Mouse (Mus musculus): ENCODE measurements around the gene Gnptab. TPM values are rescaled to one million over a fixed set of nuclear protein-coding genes. Genes with fewer than 3 reads are reported as not detected.
"Not testable (repeated sequence)": the region's sequence is repeated elsewhere in the genome, so short reads cannot be mapped to it uniquely, and the experiment has no call there.

Gene Gnptab
- polyA plus RNA-seq, 1 experiment from 2014 or later, result 12.8 TPM

DNA sequence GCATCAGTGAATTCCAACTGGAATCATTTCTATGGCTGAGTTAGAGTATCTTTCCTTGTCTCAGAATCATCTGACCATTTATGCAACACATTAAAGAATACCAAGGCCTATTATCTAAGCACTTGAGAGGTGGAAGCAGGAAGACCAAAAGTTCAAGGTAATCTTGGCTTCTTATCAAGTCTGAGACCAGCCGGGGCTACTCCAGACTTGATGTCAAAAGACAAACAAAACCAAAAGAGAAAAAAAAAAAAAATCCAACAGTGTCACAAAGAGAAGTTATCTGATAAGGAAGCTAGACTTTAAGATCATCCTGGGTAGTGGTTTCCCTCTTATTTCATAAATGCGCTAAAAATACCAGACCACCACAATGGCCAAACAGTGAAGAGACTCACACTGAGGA is 26.4 kb upstream of the Gnptab start:
- Histone ChIP-seq H3K4me1 (ENCODE audit: insufficient read depth, low read length) (peaks cover 5% of the 10 kb centered on the region; the same call in 1 of the 2 replicates), H3K27ac (ENCODE audit: low read length) (no peak overlapping the region), H3K27me3 (ENCODE audit: insufficient read depth, low read length) (0 out of 2 replicates have a peak, but pooled peaks cover 7% of the 10 kb centered on the region), H3K36me3 (ENCODE audit: insufficient read depth, low read length) (no peaks in the 10 kb centered on the region), H3K4me3 (ENCODE audit: low read length) (no peak overlapping the region), H3K4me2 (replicated peaks; ENCODE audit: low read depth, low read length) (no peak overlapping the region), H3K9me3 (ENCODE audit: low read length) (no peaks in the 10 kb centered on the region), H3K9ac (replicated peaks; ENCODE audit: low read length) (no peak overlapping the region)
- no peak for ATAC-seq (ENCODE audit: low FRiP score, low TSS enrichment)
- 75% methylated on average over 2 of the region's 2 CpGs for WGBS

DNA sequence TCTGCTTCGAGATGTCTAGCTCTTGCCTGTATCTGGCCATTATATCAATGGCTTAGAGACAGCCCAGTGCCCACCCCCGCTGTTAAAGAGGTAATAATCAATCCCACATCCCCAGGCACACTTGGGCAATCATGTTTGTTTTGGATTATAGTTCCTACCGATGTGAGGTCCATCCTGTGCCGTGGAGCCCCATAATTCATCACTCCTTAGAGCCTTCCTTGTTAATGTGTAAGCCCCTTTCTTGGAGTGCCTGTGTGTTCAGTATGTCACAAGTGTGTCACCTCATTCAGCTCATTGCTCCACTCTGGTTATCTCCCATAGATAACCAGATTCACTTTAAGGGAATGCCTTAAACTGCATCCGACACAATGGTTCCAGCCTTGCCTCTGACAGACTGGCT is 24.3 kb upstream of the Gnptab start:
- WGBS, result 58% methylated on average over 5 of the region's 5 CpGs
- H3K4me2 ChIP-seq (replicated peaks; ENCODE audit: low read depth, low read length), result no peak overlapping the region
- no peak for ATAC-seq (ENCODE audit: low FRiP score, low TSS enrichment)
- H3K36me3 ChIP-seq (ENCODE audit: insufficient read depth, low read length), result no peaks in the 10 kb centered on the region
- H3K27ac ChIP-seq (ENCODE audit: low read length), result no peak overlapping the region
- 0 out of 2 replicates have a peak, but pooled peaks cover 7% of the 10 kb centered on the region for H3K27me3 ChIP-seq (ENCODE audit: insufficient read depth, low read length)
- no peak overlapping the region for H3K4me3 ChIP-seq (ENCODE audit: low read length)
- peaks cover 5% of the 10 kb centered on the region; the same call in 1 of the 2 replicates for H3K4me1 ChIP-seq (ENCODE audit: insufficient read depth, low read length)
- H3K9ac ChIP-seq (replicated peaks; ENCODE audit: low read length), result no peak overlapping the region
- H3K9me3 ChIP-seq (ENCODE audit: low read length), result peaks cover 4% of the 10 kb centered on the region; the same call in 1 of the 2 replicates

DNA sequence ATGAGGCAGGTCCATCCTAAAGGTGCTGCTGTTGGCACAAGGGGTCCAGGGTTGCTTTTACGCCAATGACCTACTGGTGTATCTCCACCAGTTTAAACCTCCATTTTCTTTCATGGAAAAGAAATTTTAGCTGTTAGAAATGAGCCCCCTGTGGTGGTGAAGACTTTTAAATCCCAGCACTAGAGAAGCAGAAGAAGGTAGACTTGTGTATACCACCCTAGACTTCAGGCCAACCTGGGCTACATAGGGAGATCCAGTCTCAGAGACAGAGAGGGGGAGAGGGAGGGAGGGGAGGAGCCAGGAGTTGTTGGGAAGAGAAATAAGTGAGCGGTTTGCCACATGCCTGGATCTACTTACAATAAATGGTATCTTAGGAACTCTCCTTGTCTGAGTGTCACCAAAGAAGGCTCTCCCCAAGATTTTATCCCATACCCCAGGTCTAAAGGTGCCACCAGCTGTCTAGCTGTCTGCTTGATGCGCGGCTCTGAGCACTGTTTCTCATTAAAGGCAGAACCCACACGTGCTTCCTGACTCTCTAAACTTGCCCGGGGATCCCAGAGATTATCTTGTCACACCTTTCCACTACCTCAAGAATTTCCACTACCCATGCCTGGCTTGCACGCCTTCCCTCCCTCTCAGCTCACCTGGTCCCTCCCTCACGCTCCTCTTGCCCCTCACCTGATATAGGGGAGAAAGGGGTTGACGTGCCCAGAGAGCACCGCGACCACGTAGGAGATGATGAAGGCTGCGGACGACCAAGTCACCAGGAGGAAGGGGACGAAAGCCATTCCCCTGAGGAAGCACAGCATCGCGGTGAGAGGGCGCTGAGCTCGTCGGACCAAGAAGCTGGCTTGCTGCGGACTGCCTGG is 22.6 kb upstream of the Gnptab start:
- H3K27ac ChIP-seq (ENCODE audit: low read length), result no peak overlapping the region
- H3K27me3 ChIP-seq (ENCODE audit: insufficient read depth, low read length), result 0 out of 2 replicates have a peak, but pooled peaks cover 7% of the 10 kb centered on the region
- 7% methylated on average over 21 of the region's 21 CpGs for WGBS
- peak overlapping the region; percentile 65 for H3K4me3 ChIP-seq (ENCODE audit: low read length)
- H3K4me1 ChIP-seq (ENCODE audit: insufficient read depth, low read length), result peaks cover 5% of the 10 kb centered on the region; the same call in 1 of the 2 replicates
- peak overlapping the region; percentile 74 for H3K4me2 ChIP-seq (replicated peaks; ENCODE audit: low read depth, low read length)
- no peaks in the 10 kb centered on the region for H3K36me3 ChIP-seq (ENCODE audit: insufficient read depth, low read length)
- H3K9ac ChIP-seq (replicated peaks; ENCODE audit: low read length), result peak overlapping the region; percentile 73
- H3K9me3 ChIP-seq (ENCODE audit: low read length), result peaks cover 4% of the 10 kb centered on the region; the same call in 1 of the 2 replicates
- peak; percentile 43 for ATAC-seq (ENCODE audit: low FRiP score, low TSS enrichment)

DNA sequence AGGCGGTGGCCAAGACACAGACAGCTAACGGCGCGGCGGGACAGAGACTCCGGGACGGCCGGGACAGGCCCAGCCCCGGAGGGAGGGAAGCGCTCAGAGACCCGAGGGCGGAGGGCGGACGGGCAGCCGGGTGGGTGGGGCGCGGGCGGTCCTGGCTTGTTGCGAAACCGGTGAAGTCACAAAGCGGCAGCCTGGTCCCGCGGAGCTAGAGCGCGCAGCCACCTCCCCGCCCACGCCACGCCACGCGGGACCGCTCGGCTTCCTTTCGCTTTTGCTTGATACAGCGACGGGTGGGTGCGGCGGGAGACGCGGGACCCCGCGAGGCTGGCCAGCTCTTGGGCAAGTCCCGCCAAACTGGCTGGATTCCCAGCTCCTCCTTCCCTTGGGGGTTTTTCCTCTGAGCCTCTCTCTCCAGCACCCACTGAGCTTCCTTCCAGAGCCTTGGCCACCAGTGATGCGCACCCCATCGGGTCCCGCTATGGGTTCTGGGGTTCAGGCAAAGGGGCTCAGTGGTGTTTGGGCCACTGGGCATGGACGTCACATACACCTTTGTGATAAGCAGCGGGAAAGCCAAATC is 21.9 kb upstream of the Gnptab start:
- no peak overlapping the region for H3K27ac ChIP-seq (ENCODE audit: low read length)
- peaks cover 4% of the 10 kb centered on the region; the same call in 1 of the 2 replicates for H3K9me3 ChIP-seq (ENCODE audit: low read length)
- H3K36me3 ChIP-seq (ENCODE audit: insufficient read depth, low read length), result no peaks in the 10 kb centered on the region
- peak; percentile 87 for ATAC-seq (ENCODE audit: low FRiP score, low TSS enrichment)
- WGBS, result 3% methylated on average over 44 of the region's 47 CpGs
- H3K9ac ChIP-seq (replicated peaks; ENCODE audit: low read length), result peak overlapping the region; percentile 73
- peak overlapping the region; percentile 65 for H3K4me3 ChIP-seq (ENCODE audit: low read length)
- 0 out of 2 replicates have a peak, but pooled peaks cover 7% of the 10 kb centered on the region for H3K27me3 ChIP-seq (ENCODE audit: insufficient read depth, low read length)
- H3K4me1 ChIP-seq (ENCODE audit: insufficient read depth, low read length), result peaks cover 5% of the 10 kb centered on the region; the same call in 1 of the 2 replicates
- H3K4me2 ChIP-seq (replicated peaks; ENCODE audit: low read depth, low read length), result peak overlapping the region; percentile 74

DNA sequence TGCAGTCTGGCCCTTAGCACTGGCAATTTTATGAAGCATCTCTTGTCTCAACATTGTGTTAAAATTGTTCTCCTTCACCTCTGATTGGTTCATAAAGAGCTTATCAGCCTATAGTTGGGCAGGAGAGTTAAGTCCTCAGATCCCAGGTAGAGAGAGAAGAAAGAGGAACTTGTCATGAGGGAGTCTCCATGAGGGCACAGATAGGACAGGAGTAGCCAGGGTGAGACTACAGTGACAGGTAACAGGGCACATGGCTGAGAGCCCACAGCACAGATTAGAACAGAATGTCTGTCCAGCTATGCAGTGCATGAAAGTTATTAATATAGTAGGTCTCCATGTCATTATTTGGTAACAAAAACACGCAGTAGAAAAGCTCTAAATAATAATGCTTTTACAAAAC is 16.7 kb upstream of the Gnptab start:
- Histone ChIP-seq H3K27me3 (ENCODE audit: insufficient read depth, low read length) (no peaks in the 10 kb centered on the region), H3K9me3 (ENCODE audit: low read length) (peaks cover 4% of the 10 kb centered on the region; the same call in 1 of the 2 replicates), H3K27ac (ENCODE audit: low read length) (no peak overlapping the region), H3K4me2 (replicated peaks; ENCODE audit: low read depth, low read length) (no peak overlapping the region), H3K9ac (replicated peaks; ENCODE audit: low read length) (no peak overlapping the region), H3K4me1 (ENCODE audit: insufficient read depth, low read length) (no peaks in the 10 kb centered on the region), H3K4me3 (ENCODE audit: low read length) (no peak overlapping the region), H3K36me3 (ENCODE audit: insufficient read depth, low read length) (no peaks in the 10 kb centered on the region)
- no peak for ATAC-seq (ENCODE audit: low FRiP score, low TSS enrichment)
- WGBS, result 81% methylated on average over 1 of the region's 1 CpGs

DNA sequence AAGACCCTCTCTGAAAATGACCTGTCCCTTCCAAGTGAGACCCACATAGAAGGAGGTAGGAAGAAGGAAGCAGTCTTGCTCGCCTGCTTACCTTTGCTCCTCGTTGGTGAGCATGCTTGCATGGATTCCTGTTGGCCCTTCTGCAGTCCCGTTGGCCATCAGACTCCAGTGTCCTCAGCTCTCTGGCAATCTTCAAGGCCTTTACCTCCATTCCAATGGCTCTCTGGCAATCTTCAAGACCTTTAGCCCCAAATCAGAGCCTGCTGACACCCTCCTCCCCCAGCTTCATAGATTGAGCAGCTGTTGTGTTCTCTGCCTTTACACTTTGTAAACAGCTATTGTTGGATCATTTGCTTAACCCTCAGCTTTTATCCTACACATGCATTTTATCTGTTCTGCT is 14.7 kb upstream of the Gnptab start:
- H3K4me1 ChIP-seq (ENCODE audit: insufficient read depth, low read length), result no peaks in the 10 kb centered on the region
- no peaks in the 10 kb centered on the region for H3K9me3 ChIP-seq (ENCODE audit: low read length)
- H3K27ac ChIP-seq (ENCODE audit: low read length), result no peak overlapping the region
- H3K36me3 ChIP-seq (ENCODE audit: insufficient read depth, low read length), result no peaks in the 10 kb centered on the region
- no peaks in the 10 kb centered on the region for H3K27me3 ChIP-seq (ENCODE audit: insufficient read depth, low read length)
- H3K4me2 ChIP-seq (replicated peaks; ENCODE audit: low read depth, low read length), result no peak overlapping the region
- H3K9ac ChIP-seq (replicated peaks; ENCODE audit: low read length), result no peak overlapping the region
- WGBS, result 82% methylated on average over 3 of the region's 3 CpGs
- H3K4me3 ChIP-seq (ENCODE audit: low read length), result no peak overlapping the region
- no peak for ATAC-seq (ENCODE audit: low FRiP score, low TSS enrichment)

DNA sequence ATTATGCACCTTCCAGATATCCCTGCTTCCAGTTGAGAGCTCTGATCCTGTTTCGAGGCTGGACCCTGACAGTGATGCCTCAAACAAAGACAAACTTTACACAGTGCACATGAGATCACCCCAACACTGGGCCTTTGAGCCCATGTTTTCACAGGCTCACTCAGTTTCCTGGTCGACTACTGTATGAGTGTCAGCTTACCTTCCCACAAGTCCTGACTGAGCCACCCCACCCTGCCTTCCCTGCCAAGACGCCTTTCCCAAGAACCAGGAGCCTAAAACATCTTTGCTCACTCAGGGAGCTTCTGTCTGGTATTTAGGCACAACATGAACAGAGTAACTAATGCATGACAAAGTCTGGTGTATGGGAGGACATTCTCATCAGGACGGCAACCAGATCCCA is 9.7 kb upstream of the Gnptab start:
- ATAC-seq (ENCODE audit: low FRiP score, low TSS enrichment), result no peak
- Histone ChIP-seq H3K36me3 (ENCODE audit: insufficient read depth, low read length) (no peaks in the 10 kb centered on the region), H3K4me1 (ENCODE audit: insufficient read depth, low read length) (no peaks in the 10 kb centered on the region), H3K27me3 (ENCODE audit: insufficient read depth, low read length) (no peaks in the 10 kb centered on the region), H3K9ac (replicated peaks; ENCODE audit: low read length) (no peak overlapping the region), H3K4me3 (ENCODE audit: low read length) (no peak overlapping the region), H3K4me2 (replicated peaks; ENCODE audit: low read depth, low read length) (no peak overlapping the region), H3K27ac (ENCODE audit: low read length) (no peak overlapping the region), H3K9me3 (ENCODE audit: low read length) (no peaks in the 10 kb centered on the region)
- 33% methylated on average over 4 of the region's 4 CpGs for WGBS

DNA sequence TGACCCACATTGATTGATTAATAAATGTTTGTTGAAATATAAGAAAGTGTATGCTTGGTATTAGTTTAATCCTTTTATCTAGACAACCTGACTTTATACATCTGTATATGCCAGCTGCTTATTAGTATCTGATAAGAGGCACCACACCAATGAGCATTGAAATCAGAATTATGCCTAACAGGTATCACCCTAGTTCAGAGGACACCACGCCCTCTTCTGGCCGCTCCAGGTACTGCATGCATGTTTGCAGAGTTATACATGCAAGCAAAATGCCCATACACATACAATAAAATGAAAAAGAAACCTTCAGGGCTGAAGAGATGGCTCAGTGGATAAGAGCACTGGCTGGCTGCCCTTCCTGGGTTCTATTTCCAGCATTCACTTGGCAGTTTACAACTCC is 7.1 kb upstream of the Gnptab start:
- WGBS, result 12% methylated on average over 2 of the region's 2 CpGs
- no peaks in the 10 kb centered on the region for H3K9me3 ChIP-seq (ENCODE audit: low read length)
- ATAC-seq (ENCODE audit: low FRiP score, low TSS enrichment), result no peak

DNA sequence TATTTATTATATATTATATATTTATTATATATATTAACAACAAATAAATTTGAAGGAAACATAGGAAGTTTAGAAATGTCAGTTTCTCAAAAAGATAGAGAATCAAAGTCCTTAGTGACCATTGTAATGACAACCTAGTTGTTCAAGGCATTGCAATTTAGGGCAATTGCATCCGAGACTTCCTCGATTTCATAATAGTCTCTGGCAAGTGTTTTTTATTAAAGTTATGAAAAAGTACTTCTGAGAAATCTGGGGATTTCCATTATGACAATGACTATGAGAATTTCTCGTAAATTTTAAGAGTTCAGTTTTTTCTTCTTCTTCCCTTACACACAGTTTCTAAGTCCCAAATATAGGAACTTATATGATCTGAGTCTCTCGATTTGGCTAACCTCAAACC is 6.5 kb upstream of the Gnptab start:
- 94% methylated on average over 4 of the region's 4 CpGs for WGBS
- no peak for ATAC-seq (ENCODE audit: low FRiP score, low TSS enrichment)

More for the DNA sequence above, 7.1 kb upstream of the Gnptab start:
- H3K4me3 ChIP-seq (ENCODE audit: low read length), result no peak overlapping the region
- no peaks in the 10 kb centered on the region for H3K27me3 ChIP-seq (ENCODE audit: insufficient read depth, low read length)
- no peak overlapping the region for H3K9ac ChIP-seq (replicated peaks; ENCODE audit: low read length)
- no peaks in the 10 kb centered on the region for H3K36me3 ChIP-seq (ENCODE audit: insufficient read depth, low read length)
- no peak overlapping the region for H3K27ac ChIP-seq (ENCODE audit: low read length)
- no peaks in the 10 kb centered on the region for H3K4me1 ChIP-seq (ENCODE audit: insufficient read depth, low read length)
- no peak overlapping the region for H3K4me2 ChIP-seq (replicated peaks; ENCODE audit: low read depth, low read length)

DNA sequence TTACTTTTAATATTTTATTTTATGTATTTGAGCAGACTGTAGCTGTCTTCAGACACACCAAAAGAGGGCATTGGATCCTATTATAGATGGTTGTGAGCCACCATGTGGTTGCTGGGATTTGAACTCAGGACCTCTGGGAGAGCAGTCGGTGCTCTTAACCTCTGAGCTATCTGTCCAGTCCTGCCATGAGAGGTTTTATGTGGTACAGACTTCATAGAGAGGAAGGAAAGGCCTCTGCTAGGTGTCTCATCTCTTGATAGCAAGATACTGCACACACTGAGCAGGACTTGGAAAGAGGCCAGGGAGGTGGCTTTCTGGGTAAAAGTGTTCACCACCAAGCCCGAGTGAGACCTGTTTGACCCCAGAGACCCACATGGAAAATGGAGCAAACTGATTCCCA is 6.0 kb upstream of the Gnptab start:
- ATAC-seq (ENCODE audit: low FRiP score, low TSS enrichment); H3K4me3 ChIP-seq (ENCODE audit: low read length); H3K9ac ChIP-seq (replicated peaks; ENCODE audit: low read length); H3K27ac ChIP-seq (ENCODE audit: low read length); H3K4me1 ChIP-seq (ENCODE audit: insufficient read depth, low read length); H3K36me3 ChIP-seq (ENCODE audit: insufficient read depth, low read length); H3K27me3 ChIP-seq (ENCODE audit: insufficient read depth, low read length); H3K9me3 ChIP-seq (ENCODE audit: low read length); H3K4me2 ChIP-seq (replicated peaks; ENCODE audit: low read depth, low read length): not testable (repeated sequence)
- WGBS, result 70% methylated on average over 2 of the region's 2 CpGs

More for the DNA sequence above, 6.5 kb upstream of the Gnptab start:
- H3K4me3 ChIP-seq (ENCODE audit: low read length), result no peak overlapping the region
- H3K4me1 ChIP-seq (ENCODE audit: insufficient read depth, low read length), result no peaks in the 10 kb centered on the region
- H3K27me3 ChIP-seq (ENCODE audit: insufficient read depth, low read length), result no peaks in the 10 kb centered on the region
- H3K4me2 ChIP-seq (replicated peaks; ENCODE audit: low read depth, low read length), result no peak overlapping the region
- H3K9me3 ChIP-seq (ENCODE audit: low read length), result no peaks in the 10 kb centered on the region
- H3K36me3 ChIP-seq (ENCODE audit: insufficient read depth, low read length), result no peaks in the 10 kb centered on the region
- H3K27ac ChIP-seq (ENCODE audit: low read length), result no peak overlapping the region
- H3K9ac ChIP-seq (replicated peaks; ENCODE audit: low read length), result no peak overlapping the region

Data from kidney, embryonic 16.5 days (tissue).